In the genomic region with DNA sequence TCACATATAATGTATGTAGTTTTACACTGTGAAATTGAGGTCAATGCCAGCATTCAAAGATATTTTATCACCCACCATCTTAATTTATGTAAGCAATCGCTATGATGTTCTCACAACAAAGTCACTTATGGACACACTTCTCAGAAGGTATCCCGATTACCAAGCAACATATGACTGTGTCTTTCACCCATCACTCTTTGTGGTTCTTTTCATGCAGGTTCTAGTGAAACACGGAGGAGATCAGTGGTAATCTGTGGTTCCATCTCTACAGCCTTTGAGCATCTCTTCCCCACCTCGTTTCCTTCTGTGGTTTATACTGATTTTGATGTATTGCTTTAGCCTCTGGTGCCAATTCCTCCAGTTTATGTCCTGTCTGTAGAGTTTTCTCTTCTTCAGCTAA, we compare ENCODE assay signal across 23 mouse cellular contexts. TPM values are rescaled to one million over a fixed set of nuclear protein-coding genes. Genes with fewer than 3 reads are reported as not detected.
DNase-seq lines count a peak whose midpoint lies in the region; ATAC-seq lines count a peak whose summit lies in the region.
"Had no signal": no experiment of that assay in that cellular context is flagged by ENCODE, and none has a peak within 500 bp of the region (broad histone marks: within the 10 kb centered on the region; RNA-seq: fewer than 3 reads in every experiment).

No protein-coding gene starts in this region.

- H3K9me3 ChIP-seq in neural tube, embryonic 15.5 days (replicated peaks), result no peaks in the 10 kb centered on the region
- H3K9me3 ChIP-seq in hindbrain, embryonic 13.5 days, result no peaks in the 10 kb centered on the region
- H3K9me3 ChIP-seq: embryonic facial prominence, embryonic 12.5 days; embryonic facial prominence, embryonic 15.5 days; intestine, embryonic 15.5 days had no signal

- DNase-seq in thymus, postnatal 0 days (ENCODE audit: low spot score), result peak; percentile 52
- DNase-seq in thymus, postnatal 10 days (ENCODE audit: low spot score in 2 of 2), result no peak
- DNase-seq in layer of hippocampus, postnatal 14 days (ENCODE audit: low spot score in 2 of 2), result no peak
- DNase-seq: adrenal gland, adult 2 months; adrenal gland, postnatal 14 days; cerebellum, adult 18-20 months; cerebellum, adult 9-11 months; cerebellum, postnatal 25 days; forebrain, postnatal 0 days; gastrocnemius, adult 2 months; gastrocnemius, postnatal 14 days; heart, adult 11 months had no signal

- no peaks in the 10 kb centered on the region for H3K36me3 ChIP-seq in neural tube, embryonic 15.5 days
- H3K36me3 ChIP-seq in hindbrain, embryonic 13.5 days, result no peaks in the 10 kb centered on the region
- H3K36me3 ChIP-seq: embryonic facial prominence, embryonic 12.5 days; embryonic facial prominence, embryonic 15.5 days; intestine, embryonic 15.5 days had no signal

- H3K27me3 ChIP-seq in neural tube, embryonic 15.5 days (replicated peaks), result no peaks in the 10 kb centered on the region
- no peaks in the 10 kb centered on the region for H3K27me3 ChIP-seq in hindbrain, embryonic 13.5 days
- H3K27me3 ChIP-seq: embryonic facial prominence, embryonic 12.5 days; embryonic facial prominence, embryonic 15.5 days; intestine, embryonic 15.5 days had no signal

- H3K9ac ChIP-seq in neural tube, embryonic 15.5 days (replicated peaks), result no peak overlapping the region
- no peak overlapping the region for H3K9ac ChIP-seq in hindbrain, embryonic 13.5 days
- H3K9ac ChIP-seq: embryonic facial prominence, embryonic 12.5 days; embryonic facial prominence, embryonic 15.5 days; forebrain, postnatal 0 days; hindbrain, embryonic 14.5 days; intestine, embryonic 15.5 days had no signal

- no peak overlapping the region for H3K27ac ChIP-seq in neural tube, embryonic 15.5 days (replicated peaks)
- H3K27ac ChIP-seq in hindbrain, embryonic 13.5 days, result no peak overlapping the region
- H3K27ac ChIP-seq: embryonic facial prominence, embryonic 12.5 days; embryonic facial prominence, embryonic 15.5 days; gastrocnemius, adult 2 months; hindbrain, embryonic 14.5 days; hindbrain, postnatal 0 days; intestine, embryonic 15.5 days had no signal

- peak; percentile 65 for ATAC-seq in activated CD4-positive, CD25-positive, alpha-beta regulatory T cell, adult 4 months
- peak; percentile 24; the same call in 1 of the 2 replicates for ATAC-seq in megakaryocyte, adult 5-6 weeks (ENCODE audit: poor library complexity, severe bottlenecking)
- ATAC-seq in neural tube, embryonic 15.5 days (ENCODE audit: low FRiP score), result no peak
- ATAC-seq in hindbrain, embryonic 13.5 days (ENCODE audit: low FRiP score), result no peak
- ATAC-seq: forebrain, embryonic 14.5 days; forebrain, postnatal 0 days; hindbrain, postnatal 0 days; intestine, embryonic 15.5 days had no signal

- no peak overlapping the region for H3K4me2 ChIP-seq in neural tube, embryonic 15.5 days
- no peak overlapping the region for H3K4me2 ChIP-seq in hindbrain, embryonic 13.5 days
- H3K4me2 ChIP-seq: embryonic facial prominence, embryonic 12.5 days; embryonic facial prominence, embryonic 15.5 days; heart, embryonic 11.5 days; hindbrain, embryonic 14.5 days; intestine, embryonic 15.5 days had no signal

- H3K4me1 ChIP-seq in neural tube, embryonic 15.5 days, result no peaks in the 10 kb centered on the region
- H3K4me1 ChIP-seq in hindbrain, embryonic 13.5 days (replicated peaks), result no peaks in the 10 kb centered on the region
- H3K4me1 ChIP-seq: embryonic facial prominence, embryonic 12.5 days; embryonic facial prominence, embryonic 15.5 days; intestine, embryonic 15.5 days had no signal

- no peak overlapping the region for H3K4me3 ChIP-seq in neural tube, embryonic 15.5 days (replicated peaks)
- H3K4me3 ChIP-seq in hindbrain, embryonic 13.5 days, result no peak overlapping the region
- H3K4me3 ChIP-seq: embryonic facial prominence, embryonic 12.5 days; embryonic facial prominence, embryonic 15.5 days; gastrocnemius, adult 2 months; intestine, embryonic 15.5 days had no signal

- 84% methylated on average over 4 of the region's 4 CpGs for WGBS in neural tube, embryonic 15.5 days
- 85% methylated on average over 4 of the region's 4 CpGs for WGBS in hindbrain, embryonic 13.5 days

RNA-seq across cellular contexts. Expression of a gene that starts 29.4 kb away (rescaled TPM):
- polyA plus RNA-seq in thymus, postnatal 0 days (2015; fragmentation: Nextera tagmentation; extraction: Ambion mirVana), result 2.7 and 3.2 TPM in 2 replicates
- 1 to 10 TPM in 1 of 2 experiments, under 1 TPM in 1; 0.96 to 1.4 TPM for polyA plus RNA-seq in activated CD4-positive, CD25-positive, alpha-beta regulatory T cell, adult 4 months (2017; shearing (Covaris generic))
- 0.85 and 2.0 TPM in 2 replicates for total RNA-seq in megakaryocyte, adult 5-6 weeks (2015)
- total RNA-seq in megakaryocyte, adult 5-6 weeks (2017), result 1.3 and 2.3 TPM in 2 replicates
- 100 to 1,000 TPM; 277 to 311 TPM for total RNA-seq in layer of hippocampus, postnatal 14 days (2021)
- 69.0 and 78.3 TPM in 2 replicates for polyA plus RNA-seq in neural tube, embryonic 15.5 days (2015; fragmentation: Nextera tagmentation; extraction: Ambion mirVana)
- 67.2 and 68.6 TPM in 2 replicates for polyA plus RNA-seq in hindbrain, embryonic 13.5 days (2015; fragmentation: Nextera tagmentation; extraction: Ambion mirVana)

Comparison
In these comparisons a context has a peak if more than half of its experiments do, and no peak if none do; other contexts are left out.
1. ATAC-seq: peak in activated CD4-positive, CD25-positive, alpha-beta regulatory T cell, adult 4 months (single experiment) and megakaryocyte, adult 5-6 weeks (single experiment); none in neural tube, embryonic 15.5 days (single experiment) and hindbrain, embryonic 13.5 days (single experiment).
2. RNA of a gene that starts 29.4 kb away (polyA plus RNA-seq): 69.0 to 78.3 TPM in neural tube, embryonic 15.5 days and 67.2 to 68.6 TPM in hindbrain, embryonic 13.5 days; 2.7 to 3.2 TPM in thymus, postnatal 0 days and 0.96 to 1.4 TPM in activated CD4-positive, CD25-positive, alpha-beta regulatory T cell, adult 4 months; every median in the first group is over 10 times any median in the second.